Mouse (Mus musculus): ENCODE measurements around the gene Tab3.

Gene Tab3

GRCm38 (mm10) chrX:85573532-85574181 lies at the start of gene Tab3:
Gene Tab3, plus strand, starts transcription at chrX:85574022.
- 3% methylated on average over 44 of the region's 64 CpGs for WGBS

GRCm38 (mm10) chrX:85525545-85525944 lies 48.3 kb upstream of the Tab3 start:
- 89% methylated on average over 1 of the region's 1 CpGs for whole genome bisulfite sequencing

GRCm38 (mm10) chrX:85526263-85527019 lies 47.4 kb upstream of the Tab3 start:
- WGBS, result 82% methylated on average over 5 of the region's 5 CpGs

GRCm38 (mm10) chrX:85558931-85559330 lies 14.9 kb upstream of the Tab3 start:
- 44% methylated on average over 2 of the region's 2 CpGs for WGBS

GRCm38 (mm10) chrX:85566256-85566655 lies 7.6 kb upstream of the Tab3 start:
- WGBS, result 77% methylated on average over 4 of the region's 4 CpGs

- WGBS, result 1% methylated on average over 16 of the region's 34 CpGs
These were observed 340 bp downstream of the Tab3 start for GRCm38 (mm10) chrX:85574182-85574541.

- 81% methylated on average over 6 of the region's 6 CpGs for WGBS
These were observed 2.5 kb downstream of the Tab3 start for GRCm38 (mm10) chrX:85576310-85576709.

GRCm38 (mm10) chrX:85580768-85581167 lies 6.9 kb downstream of the Tab3 start:
- WGBS, result 64% methylated on average over 2 of the region's 2 CpGs

- WGBS, result 90% methylated on average over 1 of the region's 1 CpGs
These were observed 8.7 kb downstream of the Tab3 start for GRCm38 (mm10) chrX:85582517-85582916.

GRCm38 (mm10) chrX:85614701-85615100 lies 40.9 kb downstream of the Tab3 start:
- 93% methylated on average over 2 of the region's 2 CpGs for WGBS

- WGBS, result 21% methylated on average over 8 of the region's 8 CpGs
These were observed 72.5 kb downstream of the Tab3 start for GRCm38 (mm10) chrX:85646204-85646777.

GRCm38 (mm10) chrX:85676808-85677207 lies 103.0 kb downstream of the Tab3 start:
- 8% methylated on average over 7 of the region's 7 CpGs for WGBS

GRCm38 (mm10) chrX:85682125-85682524 lies 108.3 kb downstream of the Tab3 start:
- WGBS, result 30% methylated on average over 1 of the region's 1 CpGs

- 66% methylated on average over 2 of the region's 2 CpGs for WGBS
These were observed 109.9 kb downstream of the Tab3 start for GRCm38 (mm10) chrX:85683723-85684122.
